Mouse (Mus musculus): Measurements from ENCODE around the gene Zbtb38. TPM values are rescaled to one million over a fixed set of nuclear protein-coding genes. Genes with fewer than 3 reads are reported as not detected.

The Zbtb38 gene
- polyA plus RNA-seq, 1 experiment, result 0.01 TPM

GRCm38 (mm10) chr9:96728338-96729162 lies 24.1 kb downstream of the Zbtb38 start:
- peaks cover 10% of the 10 kb centered on the region for H3K27me3 ChIP-seq (ENCODE audit: control insufficient read depth)
- H3K36me3 ChIP-seq (ENCODE audit: control insufficient read depth), result no peaks in the 10 kb centered on the region
- no peak overlapping the region for H3K4me3 ChIP-seq (replicated peaks)
- TF ChIP-seq GATA1 (IDR thresholded peaks at IDR 0.05; ENCODE audit: low read length) (no peak), TAL1 (IDR thresholded peaks at IDR 0.05; ENCODE audit: low read length) (no peak)
- no peaks in the 10 kb centered on the region for H3K9me3 ChIP-seq (ENCODE audit: control insufficient read depth, low read length)
- H3K4me1 ChIP-seq (ENCODE audit: control insufficient read depth), result peaks cover 8% of the 10 kb centered on the region

GRCm38 (mm10) chr9:96727688-96728087 lies 24.9 kb downstream of the Zbtb38 start:
- H3K36me3 ChIP-seq (ENCODE audit: control insufficient read depth), result no peaks in the 10 kb centered on the region
- peaks cover 15% of the 10 kb centered on the region for H3K4me1 ChIP-seq (ENCODE audit: control insufficient read depth)
- peaks cover 10% of the 10 kb centered on the region for H3K27me3 ChIP-seq (ENCODE audit: control insufficient read depth)
- no peak overlapping the region for H3K4me3 ChIP-seq (replicated peaks)
- TF ChIP-seq GATA1 (IDR thresholded peaks at IDR 0.05; ENCODE audit: low read length), result no peak
- no peak for TF ChIP-seq TAL1 (IDR thresholded peaks at IDR 0.05; ENCODE audit: low read length)
- H3K9me3 ChIP-seq (ENCODE audit: control insufficient read depth, low read length), result no peaks in the 10 kb centered on the region

GRCm38 (mm10) chr9:96726336-96727131 lies 26.1 kb downstream of the Zbtb38 start:
- Histone ChIP-seq H3K27me3 (ENCODE audit: control insufficient read depth) (peaks cover 2% of the 10 kb centered on the region; the same call in 1 of the 2 replicates), H3K9me3 (ENCODE audit: control insufficient read depth, low read length) (no peaks in the 10 kb centered on the region), H3K36me3 (ENCODE audit: control insufficient read depth) (no peaks in the 10 kb centered on the region), H3K4me3 (replicated peaks) (no peak overlapping the region), H3K4me1 (ENCODE audit: control insufficient read depth) (peaks cover 15% of the 10 kb centered on the region)
- TF ChIP-seq TAL1 (IDR thresholded peaks at IDR 0.05; ENCODE audit: low read length) (no peak), GATA1 (IDR thresholded peaks at IDR 0.05; ENCODE audit: low read length) (no peak)

DNA sequence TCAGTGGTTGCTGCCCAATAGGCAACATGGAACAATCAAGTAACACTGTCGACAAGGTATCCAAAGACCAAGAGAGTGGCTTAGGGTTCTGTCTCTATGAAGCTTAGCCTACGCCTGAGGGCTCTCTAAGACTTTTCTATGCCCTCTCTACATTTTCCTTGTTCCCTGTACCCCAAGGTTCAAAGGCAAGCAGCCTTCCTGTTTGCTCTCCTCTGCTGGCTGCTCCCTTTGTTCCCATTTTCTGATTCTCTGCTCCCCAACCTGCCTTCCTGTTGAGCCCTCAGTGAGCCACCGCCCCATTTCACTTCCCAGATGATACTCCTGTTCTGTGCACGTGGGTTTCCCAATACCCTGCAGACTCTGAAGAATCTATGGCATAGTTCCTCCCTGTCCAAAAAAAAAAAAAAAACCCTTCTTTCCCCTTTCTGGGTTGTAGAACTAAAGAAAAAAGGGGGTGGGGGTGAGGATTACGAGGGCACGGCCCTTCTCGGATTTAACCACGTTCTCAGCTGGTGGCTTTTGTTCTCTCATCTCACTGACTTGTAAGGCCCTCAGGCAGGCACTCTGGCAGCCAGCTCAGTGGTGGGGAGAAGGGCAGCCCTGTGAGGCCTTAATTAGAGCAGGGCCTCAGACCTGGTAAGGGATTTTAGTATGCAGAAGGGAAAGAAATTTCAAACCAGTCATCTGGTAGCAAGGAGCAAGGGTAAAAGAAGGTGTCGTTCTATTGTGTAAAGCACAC lies 26.9 kb downstream of the Zbtb38 start:
- no peak for TF ChIP-seq GATA1 (IDR thresholded peaks at IDR 0.05; ENCODE audit: low read length)
- TF ChIP-seq TAL1 (IDR thresholded peaks at IDR 0.05; ENCODE audit: low read length), result no peak
- Histone ChIP-seq H3K9me3 (ENCODE audit: control insufficient read depth, low read length) (no peaks in the 10 kb centered on the region), H3K4me3 (replicated peaks) (no peak overlapping the region), H3K36me3 (ENCODE audit: control insufficient read depth) (no peaks in the 10 kb centered on the region), H3K27me3 (ENCODE audit: control insufficient read depth) (no peaks in the 10 kb centered on the region), H3K4me1 (ENCODE audit: control insufficient read depth) (peaks cover 15% of the 10 kb centered on the region)

DNA sequence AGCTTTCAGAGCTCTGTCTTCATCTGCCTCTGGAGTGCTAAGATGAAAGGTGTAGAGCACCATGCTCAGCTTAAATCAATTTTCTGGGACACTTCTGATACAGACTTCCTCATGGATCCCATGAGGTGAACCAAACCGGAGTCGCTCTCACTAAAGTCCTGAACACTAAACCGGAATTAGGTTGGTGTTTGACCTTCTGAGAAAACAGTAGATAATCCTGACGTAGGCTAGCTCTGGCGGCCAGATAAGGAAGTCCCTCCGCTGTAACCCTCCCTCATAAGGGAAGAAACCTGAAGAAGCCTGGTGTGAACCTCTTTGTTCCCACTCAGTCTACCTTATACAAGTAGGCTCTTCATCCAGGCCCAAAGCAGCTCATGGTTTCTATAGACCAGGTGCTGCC lies 29.0 kb downstream of the Zbtb38 start:
- H3K4me1 ChIP-seq (ENCODE audit: control insufficient read depth), result peaks cover 34% of the 10 kb centered on the region
- TF ChIP-seq TAL1 (IDR thresholded peaks at IDR 0.05; ENCODE audit: low read length), result no peak
- TF ChIP-seq GATA1 (IDR thresholded peaks at IDR 0.05; ENCODE audit: low read length), result peak; percentile 41; the same call in 1 of the 2 replicates

DNA sequence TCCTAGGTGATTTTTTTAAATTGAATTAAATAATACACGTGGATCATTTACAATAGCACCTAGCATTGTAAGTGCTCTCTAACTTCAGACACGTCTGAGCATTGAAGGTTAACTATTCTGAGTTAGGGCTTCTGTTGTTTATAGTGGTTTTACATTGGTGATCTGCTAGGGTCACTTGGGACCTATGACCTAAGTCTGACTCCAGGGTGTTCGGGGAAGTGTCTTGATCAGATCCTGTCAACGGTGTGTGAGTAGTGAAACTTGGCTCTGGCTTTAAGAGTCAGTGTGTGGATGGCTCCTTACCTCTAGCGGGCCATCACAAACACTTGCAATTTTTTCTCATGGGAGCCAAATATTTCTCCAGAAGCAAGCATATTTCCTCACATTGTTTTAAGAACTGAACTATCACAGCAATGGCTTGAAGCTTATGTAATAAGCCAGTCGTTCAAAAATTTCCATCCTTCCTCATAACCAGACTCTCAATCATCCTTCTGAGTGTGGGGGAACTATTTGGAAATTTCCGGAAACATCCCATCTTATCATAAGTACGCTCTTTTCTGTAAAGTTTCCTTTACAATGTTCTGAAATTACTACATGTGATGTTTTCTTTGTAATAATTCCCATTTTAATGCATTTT lies 31.4 kb downstream of the Zbtb38 start:
- Histone ChIP-seq H3K27me3 (ENCODE audit: control insufficient read depth) (no peaks in the 10 kb centered on the region), H3K4me3 (replicated peaks) (no peak overlapping the region), H3K4me1 (ENCODE audit: control insufficient read depth) (peaks cover 36% of the 10 kb centered on the region), H3K9me3 (ENCODE audit: control insufficient read depth, low read length) (no peaks in the 10 kb centered on the region), H3K36me3 (ENCODE audit: control insufficient read depth) (no peaks in the 10 kb centered on the region)
- no peak for TF ChIP-seq TAL1 (IDR thresholded peaks at IDR 0.05; ENCODE audit: low read length)
- no peak for TF ChIP-seq GATA1 (IDR thresholded peaks at IDR 0.05; ENCODE audit: low read length)

More for the DNA sequence above, 29.0 kb downstream of the Zbtb38 start:
- Histone ChIP-seq H3K9me3 (ENCODE audit: control insufficient read depth, low read length) (no peaks in the 10 kb centered on the region), H3K36me3 (ENCODE audit: control insufficient read depth) (no peaks in the 10 kb centered on the region), H3K4me3 (replicated peaks) (no peak overlapping the region), H3K27me3 (ENCODE audit: control insufficient read depth) (no peaks in the 10 kb centered on the region)

DNA sequence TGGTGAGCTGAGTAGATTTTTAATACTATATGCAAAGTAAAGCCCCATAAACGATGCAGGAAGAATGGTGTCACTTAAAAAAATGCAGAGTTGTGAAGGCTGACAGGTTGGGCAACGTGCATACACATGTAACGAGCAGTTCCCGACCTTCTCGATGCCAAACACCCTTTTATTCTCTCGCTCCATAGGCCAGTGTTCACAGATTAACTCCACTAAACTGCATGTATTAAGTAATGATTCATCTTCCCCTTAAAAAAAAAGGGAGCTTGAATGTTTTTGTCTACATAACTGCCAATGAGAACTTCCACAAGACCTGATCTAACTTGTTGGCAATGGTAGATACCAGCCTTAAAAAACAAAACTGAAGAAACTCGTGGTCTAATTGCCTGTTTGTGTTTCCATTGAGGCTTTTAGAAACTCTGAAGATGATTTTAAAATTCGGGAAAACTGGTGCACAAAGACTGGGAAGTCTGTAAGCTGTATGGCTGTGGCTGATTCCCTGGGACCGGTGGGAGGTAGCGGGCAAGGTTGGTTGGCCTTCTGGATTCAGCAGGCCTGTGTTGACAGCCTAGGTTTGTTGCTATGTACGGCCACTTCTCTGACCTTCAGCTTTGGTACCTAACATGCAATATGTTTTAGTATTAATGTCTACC lies 32.0 kb downstream of the Zbtb38 start:
- H3K36me3 ChIP-seq (ENCODE audit: control insufficient read depth), result no peaks in the 10 kb centered on the region
- peaks cover 36% of the 10 kb centered on the region for H3K4me1 ChIP-seq (ENCODE audit: control insufficient read depth)
- no peaks in the 10 kb centered on the region for H3K9me3 ChIP-seq (ENCODE audit: control insufficient read depth, low read length)
- H3K4me3 ChIP-seq (replicated peaks), result peak overlapping the region; percentile 86
- H3K27me3 ChIP-seq (ENCODE audit: control insufficient read depth), result no peaks in the 10 kb centered on the region
- TF ChIP-seq TAL1 (IDR thresholded peaks at IDR 0.05; ENCODE audit: low read length) (no peak), GATA1 (IDR thresholded peaks at IDR 0.05; ENCODE audit: low read length) (no peak)
